Mouse (Mus musculus) gastrocnemius, adult 2 months (tissue): ENCODE data around the gene Evi2. TPM values are rescaled to one million over a fixed set of nuclear protein-coding genes. Genes with fewer than 3 reads are reported as not detected.

Experiments
- DNase-seq: peaks from one replicate; pipeline ENCODE4 v3.0.0; 2022
- H3K27ac ChIP-seq: fragments of 200-600 bp; 2 replicates; pipeline ENCODE4 v1.8.1; 2022; ENCODE audit warnings: mild to moderate bottlenecking
- H3K4me3 ChIP-seq: fragments of 200-600 bp; 2 replicates; pipeline ENCODE4 v1.8.1; 2022; ENCODE audit warnings: mild to moderate bottlenecking, moderate library complexity
- CTCF ChIP-seq: fragments of 200-600 bp; IDR thresholded peaks from 2 replicates; pipeline ENCODE4 v1.8.1; 2022; ENCODE audit warnings: antibody characterized with exemption, mild to moderate bottlenecking, moderate library complexity
- intact Hi-C: fragments of 180-260 bp; cut with DNase I; formaldehyde crosslinking; loops from one replicate; pipeline ENCODE4 v1.15.1; 2025
- total RNA-seq, 2 experiments: library from RNA; stranded (reverse); gene quantifications; 2 replicates each; pipeline ENCODE4 v1.2.3; 2021

Gene Evi2
- total RNA-seq, 2 experiments from 2014 or later, result not detected

DNA sequence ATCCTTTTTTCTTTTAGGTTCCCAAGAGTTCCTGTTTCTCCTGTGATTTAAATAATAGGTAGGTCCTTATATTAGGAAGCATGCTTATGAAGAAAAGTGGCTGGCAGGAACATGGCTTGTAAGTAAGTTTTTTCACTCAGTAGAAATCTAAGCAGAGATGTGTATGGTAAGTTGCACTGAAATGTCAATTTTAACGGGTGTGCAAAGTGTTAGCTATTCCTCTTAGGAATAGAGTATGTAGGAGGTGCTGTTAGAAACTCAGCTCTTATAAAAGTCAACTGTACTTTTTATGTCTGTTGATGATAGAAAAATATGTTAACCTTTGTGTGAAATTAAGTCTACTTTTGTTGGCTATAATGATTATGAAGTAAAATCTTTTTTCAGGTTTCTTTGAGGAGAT, 62.3 kb downstream of the Evi2 start:
- no peak for TF ChIP-seq CTCF
- intact Hi-C loops, result no loop called here
- DNase-seq, result no peak

More for the DNA sequence above, 62.3 kb downstream of the Evi2 start:
- H3K27ac ChIP-seq, result no peak overlapping the region
- H3K4me3 ChIP-seq, result no peak overlapping the region

Other genes with a start within 250 kb of the Evi2 start
- gene Gm9964, start 233.7 kb downstream of the Evi2 start, total RNA-seq, result not detected
- 10 to 100 TPM; 18.2 to 23.5 TPM for gene Nf1, start 190.9 kb downstream of the Evi2 start, total RNA-seq
- not detected for gene Omg, start 26.5 kb downstream of the Evi2 start, total RNA-seq
- under 1 TPM; 0.45 to 0.46 TPM for gene Evi2b, start 6.8 kb downstream of the Evi2 start, total RNA-seq
- gene Evi2a, start within 50 bp of the Evi2 start, total RNA-seq, result 1 to 10 TPM; 3.9 to 4.0 TPM
- gene Rab11fip4, start 60.6 kb upstream of the Evi2 start, total RNA-seq, result under 1 TPM; 0.20 to 0.67 TPM